9 mouse cellular contexts compared by ENCODE assay signal in the genomic region with DNA sequence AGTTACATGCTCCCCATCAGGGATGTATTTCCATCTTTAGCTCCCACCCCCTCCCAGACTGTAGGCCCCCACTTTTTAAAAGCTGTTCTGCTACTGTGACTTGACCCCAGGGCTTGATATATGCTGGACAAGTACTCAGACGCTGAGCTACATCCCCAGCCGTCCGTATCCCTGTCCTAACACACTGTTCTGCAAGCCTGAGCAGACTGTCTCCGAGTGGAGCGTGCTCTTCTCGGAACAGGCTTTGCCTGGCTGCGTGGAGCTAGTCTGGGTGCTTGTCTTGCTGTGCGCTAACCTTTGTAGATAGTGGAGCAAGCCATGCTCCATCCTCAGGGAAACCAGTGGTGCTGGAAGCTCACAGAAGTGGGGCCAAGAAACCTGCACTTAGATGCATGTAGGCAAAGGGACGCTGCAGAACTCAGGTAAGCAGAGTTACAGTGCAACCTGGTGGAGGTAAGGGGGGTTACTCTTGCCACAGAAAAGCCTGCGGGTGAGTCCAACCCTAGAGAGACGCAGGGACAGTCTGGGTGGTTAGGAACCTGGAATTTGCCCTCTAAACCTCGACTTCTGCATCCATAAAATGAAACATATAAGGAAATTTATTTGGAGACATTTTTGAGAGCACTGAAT.
DNase-seq lines count a peak whose midpoint lies in the region; ATAC-seq and TF ChIP-seq lines count a peak whose summit lies in the region.
"Had no signal": no experiment of that assay in that cellular context is flagged by ENCODE, and none has a peak within 500 bp of the region (broad histone marks: within the 10 kb centered on the region; RNA-seq: fewer than 3 reads in every experiment).

No protein-coding gene starts in this region.

- ATAC-seq in forebrain, postnatal 0 days = peak; percentile 87
- no peak for ATAC-seq in forebrain, embryonic 13.5 days

- 70% methylated on average over 12 of the region's 12 CpGs for WGBS in forebrain, postnatal 0 days
- WGBS in forebrain, embryonic 13.5 days = 72% methylated on average over 12 of the region's 12 CpGs

- H3K4me1 ChIP-seq in forebrain, postnatal 0 days (ENCODE audit: insufficient read depth) = peaks cover 8% of the 10 kb centered on the region; the same call in 1 of the 2 replicates
- peaks cover 20% of the 10 kb centered on the region for H3K4me1 ChIP-seq in forebrain, embryonic 13.5 days
- peaks cover 58% of the 10 kb centered on the region for H3K4me1 ChIP-seq in E14TG2a.4 (replicated peaks; ENCODE audit: low read depth, low read length)

- H3K27me3 ChIP-seq in forebrain, postnatal 0 days (ENCODE audit: insufficient read depth, low read length) = no peaks in the 10 kb centered on the region
- no peaks in the 10 kb centered on the region for H3K27me3 ChIP-seq in forebrain, embryonic 13.5 days
- no peaks in the 10 kb centered on the region for H3K27me3 ChIP-seq in E14TG2a.4 (ENCODE audit: insufficient read depth, low read length)
- H3K27me3 ChIP-seq: embryonic facial prominence, embryonic 13.5 days had no signal

- no peak overlapping the region for H3K9ac ChIP-seq in forebrain, postnatal 0 days
- H3K9ac ChIP-seq in forebrain, embryonic 13.5 days = no peak overlapping the region
- H3K9ac ChIP-seq: embryonic facial prominence, embryonic 13.5 days had no signal

- H3K36me3 ChIP-seq in forebrain, postnatal 0 days (ENCODE audit: insufficient read depth) = no peaks in the 10 kb centered on the region
- H3K36me3 ChIP-seq in forebrain, embryonic 13.5 days (ENCODE audit: poor library complexity, severe bottlenecking) = no peaks in the 10 kb centered on the region
- H3K36me3 ChIP-seq in E14TG2a.4 (ENCODE audit: insufficient read depth, low read length) = no peaks in the 10 kb centered on the region
- H3K36me3 ChIP-seq: embryonic facial prominence, embryonic 13.5 days had no signal

- DNase-seq in forebrain, postnatal 0 days = peak; percentile 72
- DNase-seq in cerebellum, postnatal 14 days = peak; percentile 63 to 69
- DNase-seq in kidney, postnatal 4 days = peak; percentile 31 to 66
- no peak for DNase-seq in adrenal gland, adult (ENCODE audit: inconsistent age in 2 of 2, low spot score in 1 of 2)
- DNase-seq in testis, postnatal 14 days (ENCODE audit: low spot score) = no peak
- no peak for DNase-seq in gastrocnemius, postnatal 25 days

- TF ChIP-seq CTCF in forebrain, postnatal 0 days (IDR thresholded peaks at IDR 0.05; ENCODE audit: low read depth) = peak; percentile 71
- TF ChIP-seq CTCF in E14TG2a.4 (conservative IDR thresholded peaks at IDR 0.05; ENCODE audit: low read length) = peak; percentile 28; the same call in 1 of the 2 replicates

- no peak overlapping the region for H3K4me3 ChIP-seq in forebrain, postnatal 0 days (ENCODE audit: low read depth, low read length)
- H3K4me3 ChIP-seq in forebrain, embryonic 13.5 days = no peak overlapping the region
- no peak overlapping the region for H3K4me3 ChIP-seq in E14TG2a.4 (replicated peaks; ENCODE audit: low read length)
- H3K4me3 ChIP-seq: embryonic facial prominence, embryonic 13.5 days had no signal

- 0 out of 2 replicates have a peak overlapping the region, but pooled peaks have one; percentile 45 for H3K27ac ChIP-seq in forebrain, postnatal 0 days (ENCODE audit: low read depth, low read length)
- no peak overlapping the region for H3K27ac ChIP-seq in forebrain, embryonic 13.5 days
- H3K27ac ChIP-seq: embryonic facial prominence, embryonic 13.5 days had no signal

- H3K4me2 ChIP-seq in forebrain, postnatal 0 days (ENCODE audit: low read depth) = no peak overlapping the region
- no peak overlapping the region for H3K4me2 ChIP-seq in forebrain, embryonic 13.5 days
- H3K4me2 ChIP-seq: embryonic facial prominence, embryonic 13.5 days had no signal

- no peaks in the 10 kb centered on the region for H3K9me3 ChIP-seq in forebrain, postnatal 0 days (ENCODE audit: low read length)
- 0 out of 2 replicates have a peak, but pooled peaks cover 2% of the 10 kb centered on the region for H3K9me3 ChIP-seq in forebrain, embryonic 13.5 days (replicated peaks)
- no peaks in the 10 kb centered on the region for H3K9me3 ChIP-seq in E14TG2a.4 (ENCODE audit: low read length)
- H3K9me3 ChIP-seq: embryonic facial prominence, embryonic 13.5 days had no signal

Comparison
In these comparisons a context has a peak if more than half of its experiments do, and no peak if none do; other contexts are left out.
1. DNase-seq: peak in forebrain, postnatal 0 days (single experiment), cerebellum, postnatal 14 days (2 of 2) and kidney, postnatal 4 days (2 of 2); none in adrenal gland, adult (0 of 2), testis, postnatal 14 days (single experiment) and gastrocnemius, postnatal 25 days (single experiment).